Mouse (Mus musculus): ENCODE measurements around the gene 2210011C24Rik.
"Not testable (repeated sequence)": the region's sequence is repeated elsewhere in the genome, so short reads cannot be mapped to it uniquely, and the experiment has no call there.

The 2210011C24Rik gene

DNA sequence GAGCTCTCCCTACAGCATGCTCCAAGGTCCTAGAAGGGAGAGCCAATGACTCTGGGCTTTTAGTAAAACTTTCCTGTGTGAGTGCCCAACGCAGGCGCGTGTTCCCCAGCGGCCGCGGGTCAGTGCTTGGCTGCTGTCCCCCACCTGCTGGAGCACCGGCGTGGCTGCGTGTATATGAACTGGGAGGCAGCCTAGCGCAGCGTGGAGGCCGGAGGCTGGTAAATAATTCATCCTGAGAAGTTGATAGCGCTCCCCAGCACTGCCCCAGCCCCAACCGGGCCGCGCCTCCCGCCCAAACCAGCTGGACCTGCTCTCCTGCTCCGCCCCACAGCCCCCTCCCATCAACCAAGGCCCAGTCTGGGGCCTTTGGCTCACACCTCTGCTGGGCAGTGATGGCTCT is 9.1 kb upstream of the 2210011C24Rik start, which contains the start of gene Palm3:
TSS of gene Palm3 (plus strand) at position 376 of the 400 bp plus-strand sequence.
- no peak for DNase-seq (ENCODE audit: extremely low spot score)

DNA sequence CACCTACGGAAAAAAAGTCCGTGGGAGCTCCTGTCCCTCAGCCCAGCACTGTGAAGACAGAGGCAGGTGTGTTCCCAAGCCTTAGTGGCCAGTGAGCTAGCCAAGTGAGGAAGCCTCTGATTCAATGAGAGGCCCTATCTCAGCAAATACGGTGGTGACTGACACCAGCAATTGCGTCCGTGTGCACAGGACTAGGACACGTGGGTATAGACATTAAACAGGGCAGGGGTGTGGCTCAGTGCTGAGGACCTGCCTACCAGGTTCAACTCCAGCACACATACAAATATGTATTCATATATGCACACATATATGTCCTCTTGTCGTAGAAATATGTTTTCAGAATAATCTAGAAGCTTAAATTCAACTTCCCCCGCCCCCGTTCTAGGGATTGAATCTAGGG is 7.8 kb upstream of the 2210011C24Rik start:
- no peak for DNase-seq (ENCODE audit: extremely low spot score)

DNA sequence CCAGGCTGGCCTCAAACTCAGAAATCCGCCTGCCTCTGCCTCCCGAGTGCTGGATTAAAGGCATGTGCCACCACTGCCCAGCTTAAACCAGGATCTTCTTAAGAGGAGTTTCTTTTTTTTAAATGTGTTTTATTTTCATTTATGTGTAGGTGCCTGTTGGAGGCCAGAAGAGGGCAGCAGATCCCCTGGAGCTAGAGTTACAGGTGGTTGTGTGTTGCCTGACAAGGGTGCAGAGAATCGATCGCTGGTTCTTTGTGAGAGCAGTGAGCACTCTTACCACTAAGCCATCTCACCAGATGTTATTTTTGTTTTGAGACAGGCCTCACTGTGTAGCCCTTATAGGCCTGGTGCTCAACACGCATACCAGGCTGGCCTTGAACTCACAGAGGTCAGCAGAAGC is 3.9 kb upstream of the 2210011C24Rik start:
- DNase-seq (ENCODE audit: extremely low spot score), result no peak

DNA sequence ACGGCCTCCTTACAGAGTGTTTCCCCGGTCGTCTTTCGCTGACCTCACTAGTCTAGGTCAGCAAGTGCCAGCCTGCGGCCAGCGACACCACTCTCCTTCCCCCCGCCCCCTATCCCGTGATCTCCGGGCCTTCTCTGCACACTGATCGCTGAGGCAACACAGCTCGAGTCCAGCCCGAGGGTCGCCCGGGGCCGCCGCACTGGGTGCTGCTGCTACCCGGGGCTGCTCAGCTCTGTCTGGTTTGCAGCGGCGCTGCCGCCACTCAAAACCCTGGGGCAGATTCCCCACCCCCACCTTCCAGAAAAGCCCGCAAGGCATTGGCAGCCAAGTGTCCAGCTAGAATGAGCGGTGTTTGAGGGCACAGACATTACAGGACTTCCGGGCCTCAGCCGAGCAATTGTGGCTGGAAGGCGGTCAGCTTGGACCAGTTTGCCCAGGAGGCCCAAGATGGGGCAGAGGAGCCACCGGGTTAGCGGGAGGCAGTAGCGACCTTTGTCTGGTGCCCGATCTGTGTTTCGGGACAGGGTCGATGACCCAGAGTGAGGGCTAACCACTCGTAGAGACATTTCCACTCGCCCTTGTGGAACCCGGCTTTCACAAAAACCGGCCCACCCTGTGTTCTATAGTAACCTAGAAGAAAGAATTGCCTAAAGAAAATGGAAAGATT is 661 bp upstream of the 2210011C24Rik start:
- DNase-seq (ENCODE audit: extremely low spot score), result no peak

DNA sequence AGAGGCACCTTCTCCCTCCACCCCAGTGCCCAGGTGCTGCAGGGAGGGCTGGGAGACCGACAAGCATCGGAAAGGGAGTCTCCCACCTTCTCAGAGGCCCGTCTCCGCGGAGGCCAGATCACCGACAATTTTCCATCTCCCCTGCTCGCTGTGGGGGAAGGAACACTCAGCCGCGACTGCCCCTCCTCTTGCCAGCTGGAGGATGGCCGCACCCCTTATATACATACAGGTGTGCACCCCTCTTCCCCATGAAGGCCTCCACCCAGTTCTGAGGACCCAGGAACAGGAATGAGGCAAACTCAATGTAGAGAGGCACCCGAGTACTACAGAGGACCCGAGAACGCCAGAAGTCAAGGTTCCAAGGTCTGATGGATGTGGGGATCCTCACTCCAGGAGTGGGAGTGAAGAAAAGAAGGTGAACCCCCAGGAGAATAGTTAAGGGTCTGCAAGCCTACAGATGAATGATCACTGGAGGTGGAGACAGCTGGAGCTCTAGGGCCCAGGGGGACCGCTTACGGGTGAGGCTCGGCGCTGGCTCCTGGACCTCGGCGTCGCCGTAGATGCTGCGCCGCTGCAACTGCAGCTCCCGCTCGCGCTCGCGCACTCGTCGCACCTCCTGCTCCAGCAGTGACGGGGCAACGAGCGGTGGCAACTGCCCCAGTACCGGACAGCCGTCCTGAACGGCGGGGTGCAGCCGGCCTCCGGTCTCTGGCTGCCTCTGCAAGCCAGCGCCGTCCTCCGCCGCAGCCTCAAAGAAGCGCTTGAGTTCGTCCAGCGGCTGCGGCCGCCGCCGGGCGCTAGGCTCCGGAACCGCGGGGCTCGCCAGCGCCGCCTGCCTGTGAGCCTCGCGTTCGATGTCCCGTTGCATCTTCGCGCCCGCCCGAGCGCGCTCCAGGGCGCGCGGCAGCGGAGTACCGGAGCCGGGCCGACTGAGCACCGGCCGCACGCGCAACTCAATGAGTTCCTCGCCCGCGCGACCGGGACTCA is 1.1 kb downstream of the 2210011C24Rik start:
- no peak for DNase-seq (ENCODE audit: extremely low spot score)

DNA sequence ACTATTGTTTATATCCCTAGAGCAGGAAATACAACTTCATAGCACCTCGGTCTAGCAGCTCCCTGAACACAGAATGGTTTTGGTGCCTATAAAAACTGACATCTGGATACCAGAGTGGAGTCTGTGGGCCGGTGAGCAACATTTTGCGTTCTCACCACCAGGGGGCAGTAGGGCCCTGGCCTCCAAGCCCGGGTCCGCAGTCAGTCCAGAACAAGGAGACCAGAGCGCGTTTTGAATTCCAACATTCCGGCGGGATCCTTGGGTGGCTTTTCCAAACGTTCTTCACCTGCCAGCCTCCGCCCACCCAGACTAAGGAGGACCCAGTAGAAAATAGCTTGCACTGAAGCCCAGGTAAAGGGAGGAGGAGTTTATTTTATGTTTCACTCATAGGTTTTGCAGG is 2.1 kb downstream of the 2210011C24Rik start:
- peak; percentile 87 for DNase-seq (ENCODE audit: extremely low spot score)

DNA sequence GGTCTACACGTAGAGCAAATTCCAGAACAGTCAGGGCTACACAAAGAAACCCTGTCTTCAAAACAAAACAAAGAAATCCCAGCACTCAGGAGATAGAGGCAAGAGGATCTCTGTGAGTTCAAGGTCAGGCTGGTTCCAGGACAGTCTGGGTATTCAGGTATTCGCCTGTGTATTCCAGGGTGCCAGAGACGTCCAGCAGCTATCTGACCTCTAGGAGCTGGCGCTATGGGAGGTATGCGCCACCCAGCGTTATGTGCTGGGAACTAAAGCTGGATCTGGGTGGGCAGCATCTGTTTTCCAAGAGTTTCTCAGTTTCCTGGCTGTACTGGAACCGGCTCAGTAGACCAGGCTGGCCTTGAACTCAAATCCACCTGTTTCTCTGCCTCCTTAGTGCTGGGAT is 3.6 kb downstream of the 2210011C24Rik start:
- no peak for DNase-seq (ENCODE audit: extremely low spot score)

DNA sequence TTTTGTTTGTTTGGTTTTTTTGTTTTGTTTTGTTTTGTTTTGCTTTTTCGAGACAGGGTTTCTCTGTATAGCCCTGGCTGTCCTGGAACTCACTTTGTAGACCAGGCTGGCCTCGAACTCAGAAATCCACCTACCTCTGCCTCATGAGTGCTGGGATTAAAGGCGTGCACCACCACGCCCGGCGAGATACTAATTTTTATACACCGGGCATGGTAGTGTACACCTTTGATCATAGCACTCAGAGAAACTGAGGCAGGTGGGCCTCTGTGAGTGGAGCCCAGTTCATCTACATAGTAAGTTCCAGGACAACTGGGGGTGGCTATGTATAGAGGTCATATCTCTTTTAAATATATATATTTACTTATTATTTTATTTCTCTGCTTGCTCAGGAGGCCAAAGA is 6.5 kb downstream of the 2210011C24Rik start:
- not testable (repeated sequence) for DNase-seq (ENCODE audit: extremely low spot score)

DNA sequence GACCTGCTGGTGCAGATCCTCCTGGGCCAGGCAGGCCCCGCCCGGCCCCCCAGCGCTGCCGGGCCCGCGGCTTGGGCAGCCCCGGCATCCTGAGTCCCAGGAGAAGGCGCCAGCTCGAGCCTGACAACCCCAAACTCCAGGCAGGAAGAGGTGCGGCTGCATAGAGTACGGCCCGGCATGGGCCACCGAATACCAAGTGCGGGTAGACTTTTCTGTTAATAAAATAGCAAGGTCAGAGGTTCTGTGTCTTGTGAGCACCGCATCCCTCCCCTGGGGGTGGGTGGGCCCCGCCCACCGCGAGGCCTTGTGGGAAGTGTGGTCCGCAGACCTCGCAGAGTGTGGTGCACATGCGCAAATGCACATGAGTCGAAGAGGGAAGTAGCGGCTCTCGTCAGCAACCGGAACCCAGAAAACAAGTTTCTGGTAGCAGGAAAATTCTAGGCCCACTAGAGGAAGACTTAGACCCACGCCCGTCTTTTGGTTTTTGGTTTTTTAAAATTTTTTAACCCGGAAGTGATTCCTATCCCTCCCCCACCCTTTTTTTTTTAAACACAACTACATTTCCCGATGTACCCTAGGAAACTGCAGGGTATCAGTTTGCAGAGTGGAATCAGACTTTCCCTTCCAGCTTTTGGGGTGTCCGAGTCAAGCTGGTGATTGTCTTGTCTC is 7.3 kb downstream of the 2210011C24Rik start:
- DNase-seq (ENCODE audit: extremely low spot score), result peak; percentile 92

DNA sequence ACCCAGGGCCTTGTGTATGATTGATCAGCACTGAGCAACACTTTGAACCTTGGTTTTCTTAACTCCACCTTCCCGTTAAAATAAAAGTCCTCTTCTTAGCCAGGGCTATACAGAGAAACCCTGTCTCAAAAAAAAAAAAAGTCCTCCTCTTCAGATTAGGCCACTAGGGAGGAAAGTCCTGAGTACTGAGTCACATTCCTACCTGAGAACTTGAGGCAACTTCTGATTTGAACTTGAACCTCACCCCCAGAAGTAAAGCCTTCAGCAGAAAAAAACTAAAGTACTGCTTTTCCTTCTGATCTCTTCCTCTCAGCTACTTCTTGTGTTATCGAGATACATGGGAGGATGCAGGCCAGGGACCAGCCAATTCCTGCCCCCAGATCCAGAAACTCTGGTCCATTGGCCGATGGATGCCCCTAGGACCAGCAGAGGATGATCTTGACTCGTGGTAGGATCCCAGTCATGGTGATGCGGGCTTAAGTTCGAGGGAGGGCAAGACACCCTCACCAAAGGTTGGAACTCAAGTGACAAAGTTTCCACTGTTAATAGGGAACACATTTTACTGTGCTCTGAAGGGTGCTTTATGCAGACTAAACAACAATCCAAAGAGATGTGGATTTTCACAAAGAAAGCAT is 8.2 kb downstream of the 2210011C24Rik start:
- no peak for DNase-seq (ENCODE audit: extremely low spot score)

DNA sequence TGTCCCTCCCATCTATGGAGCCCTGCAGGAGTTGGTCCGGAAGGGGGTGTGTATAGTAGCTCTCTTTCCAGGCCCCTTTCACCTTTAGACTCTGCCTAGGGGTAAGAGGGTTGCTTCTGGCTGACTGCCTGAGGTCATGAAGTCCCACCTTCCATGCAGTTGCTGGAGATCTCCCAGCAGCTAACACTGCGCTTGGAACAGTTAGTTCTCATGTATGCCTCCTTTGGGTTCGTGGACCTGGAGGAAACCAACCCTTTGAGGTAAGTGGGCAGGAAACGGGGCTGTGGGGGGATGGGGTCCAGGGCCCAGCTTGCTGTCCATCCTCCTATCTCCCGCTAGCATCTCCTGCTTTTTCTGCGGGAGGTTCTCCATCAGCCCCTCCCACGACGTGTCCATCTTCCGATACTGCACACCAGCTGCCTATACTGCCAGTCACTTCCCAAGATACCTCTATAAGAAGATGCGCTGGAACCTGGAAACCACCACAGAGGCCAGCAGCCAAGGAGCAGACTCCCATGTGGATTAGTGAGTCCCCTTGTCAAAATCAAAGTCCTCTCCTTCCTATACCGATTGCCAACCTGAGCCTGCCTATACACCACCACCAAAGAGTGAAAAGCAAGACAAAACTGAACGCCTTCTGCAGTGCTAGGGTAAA is 8.9 kb downstream of the 2210011C24Rik start:
- no peak for DNase-seq (ENCODE audit: extremely low spot score)

DNA sequence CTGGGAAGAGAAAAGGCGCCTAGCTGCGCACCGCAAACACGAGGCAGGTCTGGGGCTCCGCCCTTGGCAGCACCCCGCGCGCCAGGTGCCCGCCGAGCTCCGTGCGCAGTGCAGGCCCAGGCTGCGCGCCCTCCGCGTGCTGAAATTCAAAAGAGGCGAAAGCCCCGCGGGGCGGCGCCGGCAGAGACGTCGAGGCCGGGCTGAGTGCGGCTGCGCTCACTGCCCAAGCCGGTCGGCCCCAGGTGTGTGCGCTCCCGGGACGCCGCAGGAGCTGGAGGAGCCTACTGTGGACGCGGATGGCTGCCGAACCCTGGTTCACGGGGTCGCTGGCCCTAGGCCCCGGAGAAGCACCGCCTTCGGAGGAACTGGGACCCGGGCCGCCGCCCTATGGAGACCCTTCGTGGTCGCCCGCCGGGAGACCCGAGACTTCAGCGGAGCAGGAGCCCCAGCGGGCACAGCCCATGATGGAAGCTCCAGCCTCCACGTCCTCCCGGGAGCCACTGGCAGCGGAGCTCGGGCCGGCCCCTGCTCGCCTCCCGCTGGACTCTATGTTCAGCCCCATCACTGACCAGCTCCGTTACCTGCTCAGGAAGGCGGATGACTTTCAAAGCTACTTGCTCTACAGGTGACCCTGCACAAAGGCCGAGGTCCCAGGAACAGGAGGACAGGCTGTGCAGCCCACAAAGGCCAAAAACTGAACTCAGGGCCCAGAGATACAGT is 10.5 kb downstream of the 2210011C24Rik start, which contains the start of gene 1700067K01Rik:
TSS of gene 1700067K01Rik (plus strand) at position 222 of the 720 bp plus-strand sequence.
- DNase-seq (ENCODE audit: extremely low spot score), result no peak

DNA sequence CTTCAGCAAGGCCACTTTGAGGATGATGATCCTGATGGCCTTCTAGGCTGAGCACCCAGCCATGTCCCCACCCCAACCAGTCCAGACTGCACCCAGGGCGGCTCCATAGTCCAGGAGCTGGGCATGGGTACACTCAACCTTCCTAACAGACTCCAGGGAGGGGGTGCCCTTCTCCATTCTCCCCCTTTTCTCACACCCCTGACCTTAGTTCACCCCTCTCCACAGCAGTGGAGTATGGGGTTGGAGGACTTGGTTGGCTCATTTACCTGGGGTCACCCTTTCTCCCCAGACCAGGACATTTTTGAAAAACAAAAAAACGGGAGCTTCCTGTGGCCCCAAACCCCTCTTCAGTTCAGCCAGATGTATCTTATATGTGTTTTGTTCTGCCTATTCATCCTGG is 12.1 kb downstream of the 2210011C24Rik start:
- no peak for DNase-seq (ENCODE audit: extremely low spot score)

DNA sequence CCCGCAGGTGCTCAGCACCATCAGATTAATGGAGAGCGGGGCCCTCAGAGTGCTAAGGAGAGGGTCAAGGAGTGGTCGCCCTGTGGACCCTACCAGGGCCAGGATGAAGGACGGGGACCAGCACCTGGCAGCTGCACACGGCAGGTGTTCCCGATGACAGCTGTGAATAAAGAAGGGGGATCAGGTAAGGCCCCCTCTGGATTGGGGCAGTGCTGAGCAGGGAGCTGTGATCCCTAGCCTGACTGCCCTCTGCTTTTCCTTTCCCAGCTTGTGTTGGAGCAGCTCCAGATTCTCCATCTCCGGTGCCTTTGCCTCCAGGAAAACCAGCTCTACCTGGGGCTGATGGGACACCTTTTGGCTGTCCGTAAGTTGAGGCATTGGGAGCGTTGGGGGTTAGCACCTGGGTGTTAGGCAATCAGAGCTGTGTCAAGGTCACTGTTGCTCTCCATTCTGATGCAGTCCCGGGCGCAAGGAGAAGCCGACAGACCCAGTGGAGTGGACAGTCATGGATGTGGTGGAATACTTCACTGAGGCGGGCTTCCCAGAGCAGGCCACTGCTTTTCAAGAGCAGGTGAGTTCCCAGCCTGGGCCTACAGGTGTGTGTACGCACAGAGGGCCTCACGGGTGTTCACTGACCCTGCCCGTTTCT is 12.8 kb downstream of the 2210011C24Rik start:
- no peak for DNase-seq (ENCODE audit: extremely low spot score)

DNA sequence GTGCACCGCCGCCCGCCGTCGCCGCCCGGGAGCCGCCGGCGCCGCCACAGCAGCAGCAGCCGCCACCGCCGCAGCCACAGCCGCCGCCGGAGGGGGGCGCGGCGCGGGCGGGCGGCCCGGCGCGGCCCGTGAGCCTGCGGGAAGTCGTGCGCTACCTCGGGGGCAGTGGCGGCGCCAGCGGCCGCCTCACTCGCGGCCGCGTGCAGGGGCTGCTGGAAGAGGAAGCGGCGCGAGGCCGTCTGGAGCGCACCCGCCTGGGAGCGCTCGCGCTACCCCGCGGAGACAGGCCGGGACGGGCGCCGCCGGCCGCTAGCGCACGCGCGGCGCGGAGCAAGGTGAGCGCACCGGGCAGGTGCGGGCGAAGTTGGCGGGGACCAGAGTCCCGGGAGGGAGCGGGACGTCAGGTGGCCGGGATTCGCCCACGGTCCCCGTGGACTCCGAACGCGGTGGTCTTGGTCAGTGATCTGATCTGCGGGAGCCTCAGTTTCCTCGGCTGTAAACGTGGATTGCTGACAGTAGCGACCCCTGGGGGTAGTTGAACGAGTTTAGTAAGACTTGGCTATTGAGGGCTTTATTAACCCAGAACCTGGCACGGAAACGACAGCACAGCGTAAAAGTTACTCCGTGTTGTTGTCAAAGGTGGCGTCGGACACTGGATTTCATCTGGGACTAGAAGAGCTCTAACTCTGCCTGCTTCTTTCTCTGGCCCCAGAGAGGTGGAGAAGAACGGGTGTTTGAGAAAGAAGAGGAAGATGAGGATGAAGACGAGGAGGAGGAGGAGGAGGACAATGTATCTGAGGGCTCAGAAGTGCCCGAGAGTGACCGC is 13.5 kb downstream of the 2210011C24Rik start:
- peak; percentile 72 for DNase-seq (ENCODE audit: extremely low spot score)

DNA sequence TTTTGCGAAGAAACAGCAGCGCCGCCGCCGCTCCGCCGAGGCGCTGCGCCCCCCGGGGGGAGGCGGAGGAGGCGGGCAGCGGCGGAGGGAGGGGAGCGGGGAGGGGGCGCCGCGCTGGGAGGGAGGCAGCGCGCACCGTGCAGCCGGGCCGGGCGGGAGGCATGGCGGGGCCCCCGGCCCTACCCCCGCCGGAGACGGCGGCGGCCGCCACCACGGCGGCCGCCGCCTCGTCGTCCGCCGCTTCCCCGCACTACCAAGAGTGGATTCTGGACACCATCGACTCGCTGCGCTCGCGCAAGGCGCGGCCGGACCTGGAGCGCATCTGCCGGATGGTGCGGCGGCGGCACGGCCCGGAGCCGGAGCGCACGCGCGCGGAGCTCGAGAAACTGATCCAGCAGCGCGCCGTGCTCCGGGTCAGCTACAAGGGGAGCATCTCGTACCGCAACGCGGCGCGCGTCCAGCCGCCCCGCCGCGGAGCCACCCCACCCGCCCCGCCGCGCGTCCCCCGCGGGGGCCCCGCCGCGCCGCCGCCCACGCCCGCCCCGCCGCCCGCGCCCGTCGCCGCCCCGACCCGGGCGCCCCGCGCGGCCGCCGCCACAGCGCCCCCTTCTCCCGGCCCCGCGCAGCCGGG is 14.3 kb downstream of the 2210011C24Rik start, which contains the start of gene Samd1:
TSS of gene Samd1 (plus strand) at position 162 of the 631 bp plus-strand sequence.
- peak; percentile 60 for DNase-seq (ENCODE audit: extremely low spot score)

DNA sequence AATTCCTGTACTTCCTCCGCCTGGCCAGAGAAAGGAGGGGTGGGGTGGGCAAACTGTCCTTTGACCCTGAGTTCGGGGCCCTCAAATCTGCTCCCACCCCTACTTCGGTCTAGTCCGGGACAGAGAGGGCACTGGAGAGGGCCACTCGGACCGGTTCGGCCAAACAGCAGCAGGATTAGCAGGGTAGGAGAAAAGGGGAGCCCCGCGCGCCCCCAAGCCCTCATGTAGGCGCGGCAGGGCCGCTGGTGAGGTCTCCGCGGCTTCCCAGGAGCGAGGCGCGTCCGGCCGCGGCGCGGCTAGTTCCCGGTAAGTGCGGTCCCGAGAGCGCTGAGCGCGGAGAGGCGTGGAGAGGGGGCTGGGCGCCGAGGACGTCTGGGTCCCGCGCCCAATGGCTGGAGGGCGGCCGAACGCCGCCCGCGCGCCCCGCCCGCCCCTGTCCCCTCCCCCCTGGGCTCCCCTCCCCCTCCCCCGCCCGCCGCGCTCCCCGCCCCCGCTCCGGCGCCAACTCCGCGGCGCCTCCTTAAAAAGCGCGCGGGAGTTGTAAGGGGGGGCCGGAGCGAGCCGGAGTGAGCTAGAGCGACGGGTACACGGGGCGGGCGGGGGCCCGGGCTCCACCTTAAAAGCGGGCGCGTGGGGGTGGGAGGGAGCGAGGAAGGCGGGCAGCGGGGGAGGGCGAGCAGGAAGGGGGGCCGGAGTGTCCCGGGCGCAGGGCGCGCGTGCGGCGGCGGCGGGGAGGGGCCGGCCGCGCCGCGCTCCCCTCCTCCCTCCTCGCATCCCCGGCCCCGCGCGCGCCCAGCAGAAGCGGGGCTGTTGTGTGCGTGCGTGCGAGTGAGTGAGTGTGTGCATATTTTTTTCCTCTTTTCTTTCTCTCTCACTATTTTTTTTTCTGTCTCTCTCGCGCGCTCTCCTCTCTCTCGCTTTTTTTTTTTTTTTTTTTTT is 15.1 kb downstream of the 2210011C24Rik start:
- peak; percentile 90 for DNase-seq (ENCODE audit: extremely low spot score)

All from embryo, embryonic 9.5 days (tissue).